Mouse (Mus musculus) kidney, embryonic 14.5 days (tissue): Measurements from ENCODE around the gene Ackr3. TPM values are rescaled to one million over a fixed set of nuclear protein-coding genes. Genes with fewer than 3 reads are reported as not detected.

Experiments
- polyA plus RNA-seq: library from polyadenylated mRNA; unstranded; fragments of >200 nt; fragmentation: Nextera tagmentation; extraction: Ambion mirVana; gene quantifications from 2 replicates; pipeline ENCODE4 v1.2.1, GENCODE M21; 2014

Gene Ackr3
- polyA plus RNA-seq, 1 experiment from 2014 or later = 56.4 TPM

Other genes starting within 250 kb of the Ackr3 start
- gene Asb18, start 189.3 kb upstream of the Ackr3 start, polyA plus RNA-seq = not detected in 2 replicates
- gene Iqca, start 50.6 kb upstream of the Ackr3 start, polyA plus RNA-seq = 0.27 and 0.31 TPM in 2 replicates